25 mouse cellular contexts compared by ENCODE assay signal in the genomic region with DNA sequence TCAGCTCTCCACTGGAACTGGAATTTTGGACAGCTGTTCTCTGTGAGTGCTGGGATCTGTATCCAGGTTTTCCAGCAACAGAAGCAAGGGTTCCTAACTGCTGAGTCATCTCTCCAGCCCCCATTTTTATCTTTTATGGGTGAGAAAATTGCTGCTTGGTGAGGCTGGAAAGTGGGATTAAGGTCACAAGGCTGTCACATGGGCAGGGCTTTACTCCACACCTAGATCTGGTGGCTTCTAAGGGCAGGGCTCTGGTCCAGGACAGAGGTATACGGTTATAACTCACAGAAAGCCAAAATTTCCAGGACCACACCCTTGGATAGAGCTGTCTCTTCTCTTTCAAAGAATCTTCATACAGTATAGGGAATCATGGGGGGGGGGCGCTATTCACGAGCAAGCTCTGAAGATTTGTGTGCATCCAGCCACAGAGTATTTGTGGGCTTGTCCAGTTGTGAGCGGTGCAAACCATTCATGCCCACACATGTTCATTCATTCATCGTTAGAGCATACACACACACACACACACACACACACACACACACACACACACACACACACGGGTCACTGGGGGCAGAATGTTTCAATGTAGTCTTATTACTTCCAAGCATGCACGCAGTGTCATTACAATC. TPM values are rescaled to one million over a fixed set of nuclear protein-coding genes. Genes with fewer than 3 reads are reported as not detected.
DNase-seq lines count a peak whose midpoint lies in the region; ATAC-seq and TF ChIP-seq lines count a peak whose summit lies in the region.
"Had no signal": no experiment of that assay in that cellular context is flagged by ENCODE, and none has a peak within 500 bp of the region (broad histone marks: within the 10 kb centered on the region; RNA-seq: fewer than 3 reads in every experiment).

No protein-coding gene starts in this region.

- no peak overlapping the region for H3K4me2 ChIP-seq in midbrain, embryonic 15.5 days
- H3K4me2 ChIP-seq: embryonic facial prominence, embryonic 12.5 days; forebrain, embryonic 15.5 days; heart, embryonic 11.5 days; heart, embryonic 15.5 days; hindbrain, embryonic 14.5 days had no signal

- H3K4me3 ChIP-seq in heart, embryonic 10.5 days, result no peak overlapping the region
- no peak overlapping the region for H3K4me3 ChIP-seq in midbrain, embryonic 10.5 days
- H3K4me3 ChIP-seq in midbrain, embryonic 15.5 days, result no peak overlapping the region
- H3K4me3 ChIP-seq in C2C12 (ENCODE audit: insufficient read depth, poor library complexity, severe bottlenecking), result no peak overlapping the region
- no peak overlapping the region for H3K4me3 ChIP-seq in embryonic facial prominence, embryonic 10.5 days
- no peak overlapping the region for H3K4me3 ChIP-seq in layer of hippocampus, adult 2 months
- H3K4me3 ChIP-seq: embryonic facial prominence, embryonic 12.5 days; forebrain, embryonic 15.5 days; heart, embryonic 15.5 days had no signal

- H3K79me3 ChIP-seq in C2C12 (ENCODE audit: low read depth), result no peaks in the 10 kb centered on the region

- H3K9me3 ChIP-seq in heart, embryonic 10.5 days, result no peaks in the 10 kb centered on the region
- H3K9me3 ChIP-seq in midbrain, embryonic 10.5 days (replicated peaks), result no peaks in the 10 kb centered on the region
- no peaks in the 10 kb centered on the region for H3K9me3 ChIP-seq in midbrain, embryonic 15.5 days
- no peaks in the 10 kb centered on the region for H3K9me3 ChIP-seq in embryonic facial prominence, embryonic 10.5 days
- H3K9me3 ChIP-seq: embryonic facial prominence, embryonic 12.5 days; forebrain, embryonic 15.5 days; G1E; heart, embryonic 15.5 days had no signal

- no peak for TF ChIP-seq CTCF in C2C12 (IDR thresholded peaks at IDR 0.05; ENCODE audit: control insufficient read depth, insufficient read depth, insufficient read length)
- no peak for TF ChIP-seq CTCF in layer of hippocampus, adult 2 months (conservative IDR thresholded peaks at IDR 0.05)

- H3K36me3 ChIP-seq in heart, embryonic 10.5 days, result no peaks in the 10 kb centered on the region
- H3K36me3 ChIP-seq in midbrain, embryonic 10.5 days, result no peaks in the 10 kb centered on the region
- H3K36me3 ChIP-seq in midbrain, embryonic 15.5 days (replicated peaks), result no peaks in the 10 kb centered on the region
- no peaks in the 10 kb centered on the region for H3K36me3 ChIP-seq in C2C12 (ENCODE audit: control insufficient read depth, insufficient read depth)
- H3K36me3 ChIP-seq in embryonic facial prominence, embryonic 10.5 days (replicated peaks), result no peaks in the 10 kb centered on the region
- H3K36me3 ChIP-seq: embryonic facial prominence, embryonic 12.5 days; forebrain, embryonic 15.5 days; G1E; heart, embryonic 15.5 days had no signal

- no peak overlapping the region for H3K9ac ChIP-seq in midbrain, embryonic 15.5 days
- H3K9ac ChIP-seq: embryonic facial prominence, embryonic 12.5 days; forebrain, embryonic 15.5 days; heart, embryonic 15.5 days; hindbrain, embryonic 14.5 days had no signal

- no peak for ATAC-seq in midbrain, embryonic 15.5 days (replicated peaks)
- ATAC-seq: activated CD4-positive, CD25-positive, alpha-beta regulatory T cell, adult 4 months; forebrain, embryonic 15.5 days had no signal

- WGBS in heart, embryonic 10.5 days, result 5% methylated on average over 7 of the region's 7 CpGs
- 5% methylated on average over 7 of the region's 7 CpGs for WGBS in midbrain, embryonic 10.5 days
- 3% methylated on average over 7 of the region's 7 CpGs for WGBS in midbrain, embryonic 15.5 days
- 6% methylated on average over 7 of the region's 7 CpGs for WGBS in embryonic facial prominence, embryonic 10.5 days

- H3ac ChIP-seq in C2C12 (ENCODE audit: control insufficient read depth, insufficient read length, low read depth), result no peak overlapping the region

- peaks cover 21% of the 10 kb centered on the region for H3K4me1 ChIP-seq in heart, embryonic 10.5 days
- H3K4me1 ChIP-seq in midbrain, embryonic 10.5 days, result peaks cover 30% of the 10 kb centered on the region
- no peaks in the 10 kb centered on the region for H3K4me1 ChIP-seq in midbrain, embryonic 15.5 days
- H3K4me1 ChIP-seq in embryonic facial prominence, embryonic 10.5 days, result peaks cover 11% of the 10 kb centered on the region
- H3K4me1 ChIP-seq: embryonic facial prominence, embryonic 12.5 days had no signal

- intact Hi-C loops in heart, postnatal 10 days (cut with DNase I), result loop anchor here (5.0 kb wide), 1 partner anchor 72 kb away; no protein-coding TSS in a partner anchor

- peak; percentile 60 for DNase-seq in heart, embryonic 10.5 days (ENCODE audit: low spot score)
- no peak for DNase-seq in heart, postnatal 10 days
- peak; percentile 27 for DNase-seq in midbrain, embryonic 10.5 days (ENCODE audit: low spot score)
- peak; percentile 17 for DNase-seq in embryonic facial prominence, embryonic 10.5 days (ENCODE audit: low spot score)
- no peak for DNase-seq in cerebellum, postnatal 10 days
- no peak for DNase-seq in layer of hippocampus, adult 2 months (ENCODE audit: low spot score in 2 of 2)
- DNase-seq: adrenal gland, postnatal 14 days; cerebellum, adult 11-12 months; cerebellum, adult 9-11 months; embryo, embryonic 11 days; gastrocnemius, postnatal 36 days; heart, adult 18-20 months; kidney, adult 11 months had no signal

- H3K79me2 ChIP-seq in C2C12 (ENCODE audit: control insufficient read depth, insufficient read depth), result no peaks in the 10 kb centered on the region

- no peak overlapping the region for H3K27ac ChIP-seq in heart, embryonic 10.5 days
- no peak overlapping the region for H3K27ac ChIP-seq in midbrain, embryonic 10.5 days (replicated peaks)
- H3K27ac ChIP-seq in midbrain, embryonic 15.5 days, result no peak overlapping the region
- no peak overlapping the region for H3K27ac ChIP-seq in embryonic facial prominence, embryonic 10.5 days (replicated peaks)
- H3K27ac ChIP-seq in layer of hippocampus, adult 2 months, result no peak overlapping the region
- H3K27ac ChIP-seq: embryonic facial prominence, embryonic 12.5 days; forebrain, embryonic 15.5 days; heart, embryonic 15.5 days; hindbrain, embryonic 14.5 days had no signal

- peaks cover 98% of the 10 kb centered on the region for H3K27me3 ChIP-seq in heart, embryonic 10.5 days (ENCODE audit: insufficient read depth, poor library complexity, severe bottlenecking)
- H3K27me3 ChIP-seq in midbrain, embryonic 10.5 days (ENCODE audit: low read depth, poor library complexity, severe bottlenecking), result peaks cover 100% of the 10 kb centered on the region
- H3K27me3 ChIP-seq in midbrain, embryonic 15.5 days (replicated peaks), result peaks cover 90% of the 10 kb centered on the region
- peaks cover 21% of the 10 kb centered on the region for H3K27me3 ChIP-seq in C2C12 (ENCODE audit: control insufficient read depth, insufficient read depth, insufficient read length)
- peaks cover 100% of the 10 kb centered on the region for H3K27me3 ChIP-seq in embryonic facial prominence, embryonic 10.5 days (replicated peaks; ENCODE audit: low read depth, poor library complexity, severe bottlenecking)

TF ChIP-seq in C2C12, 6 proteins besides CTCF, POLR2A, EP300 and RAD21:
- TF ChIP-seq MYOG (IDR thresholded peaks at IDR 0.05; ENCODE audit: control insufficient read depth, extremely low read depth, insufficient read length) (no peak), MAX (IDR thresholded peaks at IDR 0.05) (peak; percentile 35), MYOD1 (IDR thresholded peaks at IDR 0.05; ENCODE audit: control insufficient read depth, insufficient read length, low read depth) (peak; percentile 70), USF1 (IDR thresholded peaks at IDR 0.05; ENCODE audit: low read depth) (peak; percentile 83), CEBPB (IDR thresholded peaks at IDR 0.05; ENCODE audit: low read depth) (no peak), FOSL1 (IDR thresholded peaks at IDR 0.05; ENCODE audit: insufficient read depth, low read length, poor library complexity, severe bottlenecking) (peak; percentile 25)

RNA-seq across cellular contexts. Expression of a gene that starts 7.5 kb away (rescaled TPM):
- 0.55 and 2.4 TPM in 2 replicates for polyA plus RNA-seq in heart, embryonic 10.5 days (2016; fragmentation: Nextera tagmentation; extraction: Ambion mirVana)
- total RNA-seq in heart, postnatal 10 days (2021), result not detected
- polyA plus RNA-seq in midbrain, embryonic 10.5 days (2016; fragmentation: Nextera tagmentation; extraction: Ambion mirVana), result 0.21 and 0.42 TPM in 2 replicates
- polyA plus RNA-seq in midbrain, embryonic 15.5 days (2015; fragmentation: Nextera tagmentation; extraction: Ambion mirVana), result 0.40 and 0.98 TPM in 2 replicates
- 0.02 TPM for polyA plus RNA-seq in C2C12 (2012; fragmentation: generic; extraction: Trizol)
- 3.7 and 4.1 TPM in 2 replicates for polyA plus RNA-seq in embryonic facial prominence, embryonic 10.5 days (2016; fragmentation: Nextera tagmentation; extraction: Ambion mirVana)
- not detected for total RNA-seq in layer of hippocampus, adult 2 months (2021)
- total RNA-seq: adrenal gland, adult 18-20 months; adrenal gland, postnatal 14 days; gastrocnemius, adult 8-10 months; gastrocnemius, postnatal 36 days; heart, adult 18-20 months; heart, postnatal 25 days had no signal
- polyA plus RNA-seq: activated CD4-positive, CD25-positive, alpha-beta regulatory T cell, adult 4 months; G1E; heart, embryonic 11.5 days; heart, embryonic 15.5 days; hindbrain, embryonic 14.5 days had no signal

Comparison
In these comparisons a context has a peak if more than half of its experiments do, and no peak if none do; other contexts are left out.
1. DNase-seq: peak in heart, embryonic 10.5 days (single experiment), midbrain, embryonic 10.5 days (single experiment) and embryonic facial prominence, embryonic 10.5 days (single experiment); none in heart, postnatal 10 days (0 of 2), cerebellum, postnatal 10 days (0 of 2) and layer of hippocampus, adult 2 months (0 of 2).